Mouse (Mus musculus) bone marrow, adult 2 months (tissue): ENCODE measurements around the gene Otud6a. TPM values are rescaled to one million over a fixed set of nuclear protein-coding genes. Genes with fewer than 3 reads are reported as not detected.
A peak's percentile ranks its signal among the peaks of the same experiment; 100 is the strongest.
"Not testable (repeated sequence)": the region's sequence is repeated elsewhere in the genome, so short reads cannot be mapped to it uniquely, and the experiment has no call there.

Source experiments
- H3K27ac ChIP-seq: fragments of 200-500 bp; 2 replicates; pipeline ENCODE4 v1.5.1; 2012; ENCODE audit warnings: low read depth, mild to moderate bottlenecking, control low read depth, inconsistent platforms, low read length; ENCODE audit not compliant: control insufficient read depth, poor library complexity, insufficient read depth
- H3K4me1 ChIP-seq: fragments of 200-500 bp; 2 replicates; pipeline ENCODE4 v1.6.1; 2011; ENCODE audit warnings: low read length; ENCODE audit not compliant: control insufficient read depth, insufficient read depth
- H3K4me3 ChIP-seq: fragments of 200-500 bp; replicated peaks from 2 replicates; pipeline ENCODE3; 2011; ENCODE audit warnings: mild to moderate bottlenecking, low read depth, low read length, control low read depth; ENCODE audit not compliant: control insufficient read depth
- CTCF ChIP-seq: fragments of 200-500 bp; IDR thresholded peaks from 2 replicates; pipeline ENCODE4 v1.5.1; 2011; ENCODE audit warnings: low read length, control low read depth; ENCODE audit not compliant: control insufficient read depth, insufficient read depth
- POLR2A ChIP-seq: fragments of 200-500 bp; IDR thresholded peaks from 2 replicates; pipeline ENCODE4 v1.6.1; 2011; ENCODE audit warnings: low read depth, mild to moderate bottlenecking, control low read depth, low read length, borderline replicate concordance; ENCODE audit not compliant: control insufficient read depth
- WGBS: fragments of 180-500 bp; shearing (Covaris S2); methylation state at CpG from one replicate; pipeline ENCODE4 v1.1.7; 2018; 5-methylcytosine and 5-hydroxymethylcytosine counted together
- polyA plus RNA-seq: library from polyadenylated mRNA; stranded (reverse); fragments of >200 nt; gene quantifications from 2 replicates; pipeline ENCODE4 v1.2.4, GENCODE M21; 2011; ENCODE audit warnings: low replicate concordance; ENCODE audit not compliant: missing spikeins, insufficient read depth, insufficient read length

Otud6a gene
- polyA plus RNA-seq, result not detected in 2 replicates

DNA sequence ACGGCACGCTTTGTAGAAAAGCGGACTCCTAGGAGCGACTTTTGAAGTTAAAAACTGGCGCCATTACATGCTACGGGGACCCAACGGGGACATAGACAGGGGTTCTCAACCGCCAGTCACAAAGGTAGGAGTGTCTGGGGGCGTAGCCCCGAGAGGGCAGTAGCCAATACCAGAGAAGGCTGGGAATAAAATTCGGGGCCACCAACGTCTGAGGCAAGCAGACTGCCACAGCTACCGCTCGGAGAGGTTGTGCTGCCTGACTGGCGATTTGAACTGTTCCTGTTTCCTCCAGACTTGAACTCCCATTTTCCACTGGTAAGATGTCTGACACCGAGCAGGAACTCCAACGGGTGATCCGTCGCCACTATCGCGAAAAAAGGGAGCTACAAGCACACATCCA, at the start of gene Otud6a:
Gene Otud6a (plus strand): TSS at position 321 of the 400 bp plus-strand sequence.
- H3K27ac ChIP-seq, result no peak within 1 kb of the TSS
- no peak within 1 kb of the TSS for H3K4me3 ChIP-seq
- no peaks in the 10 kb centered on the region for H3K4me1 ChIP-seq
- 85% methylated on average over 21 of the region's 21 CpGs for WGBS
- TF ChIP-seq CTCF (no peak), POLR2A (no peak)

DNA sequence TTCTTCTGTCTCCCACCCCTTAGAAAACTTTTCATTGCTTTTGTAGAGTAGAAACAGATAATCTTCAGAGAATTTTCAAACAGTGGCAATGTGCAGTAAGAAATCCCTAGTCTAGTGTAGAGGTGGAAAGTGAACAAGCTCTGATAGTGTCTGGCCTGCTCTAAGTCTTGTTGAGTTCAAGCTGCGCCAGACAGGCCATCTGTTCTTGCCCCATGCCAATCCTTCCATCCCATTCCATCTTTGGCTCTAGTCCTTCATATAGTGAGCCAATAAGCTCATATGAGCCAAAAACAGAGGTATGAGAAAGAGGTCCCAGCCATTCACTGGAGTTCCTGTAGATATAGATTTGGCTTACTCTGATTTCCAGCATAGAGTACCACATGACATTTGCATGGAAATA, 38.9 kb upstream of the Otud6a start:
- Histone ChIP-seq H3K4me1 (no peaks in the 10 kb centered on the region), H3K4me3 (no peak overlapping the region), H3K27ac (no peak overlapping the region)
- WGBS, result 55% methylated on average over 1 of the region's 1 CpGs
- TF ChIP-seq POLR2A, result no peak
- no peak for TF ChIP-seq CTCF

DNA sequence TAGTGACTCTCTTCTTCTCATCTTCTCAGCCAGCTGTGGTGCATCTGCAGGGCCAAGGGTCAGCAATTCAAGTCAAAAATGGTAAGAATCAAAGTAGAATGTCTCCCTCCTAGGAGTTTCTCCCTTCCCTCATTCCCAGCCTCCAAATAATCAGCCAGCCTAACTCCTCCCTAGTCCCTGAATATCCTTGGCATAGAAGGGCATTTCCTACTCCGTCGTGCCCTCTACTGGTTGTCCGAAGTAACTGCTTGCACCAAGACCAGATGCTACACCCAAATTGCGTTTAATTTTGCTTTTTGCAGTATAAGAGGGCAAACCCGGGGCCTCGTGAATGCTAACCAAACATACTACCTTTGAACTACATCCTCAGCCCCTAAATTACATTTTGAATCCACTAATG, 36.5 kb upstream of the Otud6a start:
- 21% methylated on average over 6 of the region's 6 CpGs for WGBS
- TF ChIP-seq CTCF, result peak; percentile 34
- no peak for TF ChIP-seq POLR2A

DNA sequence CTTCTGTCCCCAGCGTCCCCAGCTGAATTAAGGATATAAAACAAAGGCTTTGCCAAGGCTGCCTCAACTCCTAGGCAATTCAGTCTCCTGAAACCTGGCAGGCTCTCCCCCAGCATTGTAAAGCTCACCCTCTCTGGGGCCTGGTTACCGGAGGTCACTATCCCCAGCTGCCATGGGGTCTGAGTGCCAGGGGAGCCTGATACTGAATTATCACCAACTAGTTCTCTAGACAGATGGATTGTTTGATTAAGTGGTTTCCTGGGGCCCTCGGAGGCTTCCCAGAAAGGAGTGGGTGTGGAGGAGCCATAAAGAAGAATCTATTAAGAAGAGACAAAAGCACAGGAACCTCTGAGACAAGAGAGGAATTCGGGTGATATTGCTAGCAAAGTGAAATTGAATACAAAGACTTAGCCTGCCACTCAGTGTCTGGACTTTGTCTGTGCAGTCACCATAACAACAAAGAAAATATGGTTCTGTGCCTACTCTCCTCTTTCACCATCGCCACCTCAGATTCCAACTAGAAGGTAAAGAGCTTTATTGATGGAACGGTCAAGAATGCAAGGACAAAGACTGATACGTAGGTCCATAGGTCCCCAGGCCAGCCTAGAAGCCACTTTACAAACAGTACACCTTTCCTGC, 34.5 kb upstream of the Otud6a start:
- 77% methylated on average over 7 of the region's 7 CpGs for WGBS
- Histone ChIP-seq H3K4me3 (no peak overlapping the region), H3K27ac (no peak overlapping the region), H3K4me1 (no peaks in the 10 kb centered on the region)
- no peak for TF ChIP-seq CTCF
- no peak for TF ChIP-seq POLR2A

More for the DNA sequence above, 36.5 kb upstream of the Otud6a start:
- no peak overlapping the region for H3K4me3 ChIP-seq
- H3K4me1 ChIP-seq, result no peaks in the 10 kb centered on the region
- H3K27ac ChIP-seq, result no peak overlapping the region

DNA sequence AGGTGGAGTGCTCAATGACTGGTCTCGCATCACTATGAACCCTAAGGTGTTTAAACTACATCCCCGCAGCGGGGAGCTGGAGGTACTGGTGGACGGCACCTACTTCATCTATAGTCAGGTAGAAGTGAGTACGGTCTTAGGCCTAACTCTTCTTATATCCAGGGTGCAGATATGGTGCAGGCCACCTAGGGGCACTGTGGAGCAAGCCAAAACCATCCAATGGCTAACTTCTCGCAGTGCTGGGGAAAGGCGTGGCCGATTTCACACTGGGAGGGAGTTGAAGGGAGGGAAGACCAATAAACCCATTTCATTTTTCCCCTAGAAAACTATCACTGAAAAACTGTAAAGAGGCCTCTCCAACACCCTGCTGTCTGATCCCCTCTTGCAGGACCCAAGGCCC, 33.8 kb upstream of the Otud6a start:
- H3K4me1 ChIP-seq, result no peaks in the 10 kb centered on the region
- no peak overlapping the region for H3K4me3 ChIP-seq
- WGBS, result 71% methylated on average over 8 of the region's 8 CpGs
- no peak for TF ChIP-seq CTCF
- TF ChIP-seq POLR2A, result no peak
- H3K27ac ChIP-seq, result no peak overlapping the region

DNA sequence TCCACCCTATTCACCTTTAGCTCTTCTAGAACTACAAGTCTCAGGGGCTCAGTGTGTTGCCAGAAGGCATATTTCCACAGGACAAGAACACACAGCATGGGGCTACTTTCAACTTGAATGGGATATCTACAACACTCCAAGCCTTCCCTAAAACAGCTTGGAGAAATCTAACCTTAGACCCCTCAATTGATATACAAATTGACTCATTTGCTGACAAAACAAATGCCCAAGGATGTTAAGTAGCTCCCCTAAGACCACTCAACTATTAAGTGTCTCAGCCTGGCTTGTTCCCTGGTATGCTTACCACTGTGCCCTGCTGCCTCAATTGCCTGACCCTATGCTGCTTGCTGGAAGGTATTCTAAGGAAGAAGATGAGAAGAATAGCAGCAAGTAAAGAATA, 27.9 kb upstream of the Otud6a start:
- H3K4me3 ChIP-seq, result no peak overlapping the region
- no peak for TF ChIP-seq CTCF
- no peak for TF ChIP-seq POLR2A
- H3K4me1 ChIP-seq, result no peaks in the 10 kb centered on the region
- H3K27ac ChIP-seq, result no peak overlapping the region

DNA sequence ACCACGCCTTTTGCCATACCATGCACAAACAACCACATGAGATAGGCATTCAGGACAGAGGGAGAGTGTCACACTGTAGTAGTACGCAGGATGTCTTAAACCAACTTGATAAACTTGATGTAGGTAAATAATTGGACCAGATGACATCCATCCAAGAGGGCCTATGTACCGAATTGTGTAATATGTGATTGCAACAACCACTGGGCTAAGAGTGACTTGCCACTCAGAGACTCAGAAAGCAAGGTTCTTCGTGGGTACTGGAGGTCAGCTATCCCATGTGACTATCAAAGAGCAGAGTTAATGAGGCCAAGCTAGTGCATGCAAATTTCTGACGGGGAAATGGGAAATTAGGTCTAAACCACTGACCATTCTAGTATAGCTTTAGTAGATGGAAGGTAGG, 27.2 kb upstream of the Otud6a start:
- no peak overlapping the region for H3K4me3 ChIP-seq
- no peak overlapping the region for H3K27ac ChIP-seq
- WGBS, result 61% methylated on average over 5 of the region's 5 CpGs
- H3K4me1 ChIP-seq, result no peaks in the 10 kb centered on the region
- TF ChIP-seq POLR2A, result no peak
- TF ChIP-seq CTCF, result no peak

DNA sequence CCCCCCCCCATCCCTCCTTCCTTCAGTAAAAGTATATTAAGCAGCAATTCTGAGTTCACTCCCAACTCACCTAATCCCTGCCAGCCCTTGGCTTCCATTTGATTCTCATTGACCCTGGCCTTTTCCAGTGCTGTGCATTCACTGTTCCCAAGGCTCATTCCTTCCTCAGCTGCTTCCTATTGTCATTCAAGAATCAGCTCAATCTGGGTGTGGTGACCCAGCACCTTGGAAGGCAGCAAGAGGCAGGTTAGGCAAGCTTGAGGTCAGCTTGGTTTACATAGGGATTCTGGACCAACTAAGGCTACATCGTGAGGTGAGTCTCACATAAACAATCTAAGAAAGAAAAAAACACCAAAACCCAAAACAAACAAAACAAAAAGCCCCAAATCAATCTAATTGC, 19.6 kb upstream of the Otud6a start:
- Histone ChIP-seq H3K4me3 (no peak overlapping the region), H3K27ac (no peak overlapping the region), H3K4me1 (no peaks in the 10 kb centered on the region)
- 77% methylated on average over 1 of the region's 1 CpGs for WGBS
- TF ChIP-seq CTCF (no peak), POLR2A (no peak)

DNA sequence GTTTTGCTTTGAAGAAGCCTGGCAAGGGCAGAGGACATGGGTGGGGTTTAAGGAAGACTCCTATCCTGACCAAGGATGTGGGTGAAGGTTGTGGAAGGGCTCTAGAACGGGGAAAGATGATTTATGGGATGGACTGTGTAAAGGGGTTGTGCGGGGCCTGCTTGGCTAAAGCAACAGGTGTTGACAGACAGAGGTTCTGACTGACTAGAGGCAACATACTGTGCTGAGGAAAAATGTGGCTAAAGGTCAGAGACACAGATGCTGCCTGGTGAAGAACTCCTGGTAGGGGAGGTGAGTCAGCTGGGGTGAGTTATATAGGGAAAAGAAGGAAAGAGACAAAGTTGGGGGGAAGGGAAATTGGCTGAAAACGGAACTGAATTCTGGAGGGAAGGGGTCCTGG, 3.5 kb downstream of the Otud6a start:
- H3K4me1 ChIP-seq, result no peaks in the 10 kb centered on the region
- no peak overlapping the region for H3K27ac ChIP-seq
- WGBS, result 79% methylated on average over 3 of the region's 3 CpGs
- TF ChIP-seq POLR2A (no peak), CTCF (no peak)
- no peak overlapping the region for H3K4me3 ChIP-seq

DNA sequence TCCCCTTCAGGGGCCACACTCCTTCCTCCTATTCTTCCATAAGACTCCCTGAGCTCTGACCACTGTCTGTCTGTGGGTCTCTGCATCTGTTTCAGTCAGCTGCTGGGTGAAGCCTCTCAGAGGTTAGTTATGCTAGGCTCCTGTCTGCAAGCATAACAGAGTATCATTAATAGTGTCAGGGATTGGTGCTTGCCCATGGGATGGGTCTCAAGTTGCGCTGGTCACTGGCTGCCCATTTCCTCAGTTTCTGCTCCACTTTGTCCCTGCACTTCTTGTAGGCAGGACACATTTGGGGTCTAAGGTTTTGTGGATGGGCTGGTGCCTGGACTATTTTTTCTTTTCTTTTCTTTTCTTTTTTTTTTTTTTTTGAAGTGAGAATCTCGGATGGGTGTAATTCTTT, 13.8 kb downstream of the Otud6a start, which contains the start of gene Awat2:
Gene Awat2 (minus strand): TSS at position 101 of the 400 bp plus-strand sequence.
- not testable (repeated sequence) for H3K4me3 ChIP-seq, H3K4me1 ChIP-seq, H3K27ac ChIP-seq
- WGBS, result 87% methylated on average over 2 of the region's 2 CpGs
